Mouse (Mus musculus) heart, embryonic 12.5 days (tissue): ENCODE results near the gene Unc45b. TPM values are rescaled to one million over a fixed set of nuclear protein-coding genes. Genes with fewer than 3 reads are reported as not detected.
A peak's percentile ranks its signal among the peaks of the same experiment; 100 is the strongest.

ENCODE experiments used
- ATAC-seq: fragments of 200-750 bp; cut with Nextera tagmentation; 2 replicates; pipeline ENCODE4 v1.8.0; 2017; ENCODE audit warnings: moderate TSS enrichment, moderate library complexity; ENCODE audit not compliant: insufficient number of reproducible peaks, low FRiP score
- H3K27ac ChIP-seq: fragments of 300-500 bp; sonication (generic); 2 replicates; pipeline ENCODE4 v1.5.1; 2016; ENCODE audit warnings: mild to moderate bottlenecking, moderate library complexity; ENCODE audit not compliant: poor library complexity, severe bottlenecking
- H3K27me3 ChIP-seq: fragments of 300-500 bp; sonication (generic); replicated peaks from 2 replicates; pipeline ENCODE4 v1.6.1; 2016; ENCODE audit warnings: mild to moderate bottlenecking, moderate library complexity
- H3K36me3 ChIP-seq: fragments of 300-500 bp; sonication (generic); 2 replicates; pipeline ENCODE4 v1.6.1; 2016; ENCODE audit warnings: mild to moderate bottlenecking, moderate library complexity
- H3K4me1 ChIP-seq: fragments of 300-500 bp; sonication (generic); replicated peaks from 2 replicates; pipeline ENCODE4 v1.6.1; 2016; ENCODE audit warnings: mild to moderate bottlenecking
- H3K4me2 ChIP-seq: fragments of 300-500 bp; sonication (generic); 2 replicates; pipeline ENCODE4 v1.6.1; 2016; ENCODE audit warnings: mild to moderate bottlenecking, moderate library complexity
- H3K4me3 ChIP-seq: fragments of 300-500 bp; sonication (generic); 2 replicates; pipeline ENCODE4 v1.5.1; 2016; ENCODE audit warnings: mild to moderate bottlenecking
- H3K9ac ChIP-seq: fragments of 300-500 bp; sonication (generic); 2 replicates; pipeline ENCODE4 v1.6.1; 2016; ENCODE audit warnings: mild to moderate bottlenecking, moderate library complexity
- H3K9me3 ChIP-seq: fragments of 300-500 bp; sonication (generic); replicated peaks from 2 replicates; pipeline ENCODE4 v1.6.1; 2016; ENCODE audit warnings: mild to moderate bottlenecking, moderate library complexity
- WGBS: fragments of 180-500 bp; shearing (Covaris S2); methylation state at CpG from one replicate; pipeline ENCODE4 v1.1.7; 2016; 5-methylcytosine and 5-hydroxymethylcytosine counted together
- polyA plus RNA-seq: library from polyadenylated mRNA; unstranded; fragments of >200 nt; fragmentation: Nextera tagmentation; extraction: Ambion mirVana; gene quantifications from 2 replicates; pipeline ENCODE4 v1.2.1, GENCODE M21; 2016

The Unc45b gene
- polyA plus RNA-seq, 1 experiment from 2014 or later: 199 TPM

GRCm38 (mm10) chr11:82899720-82900119, 10.6 kb upstream of the Unc45b start:
- no peaks in the 10 kb centered on the region for H3K9me3 ChIP-seq
- no peaks in the 10 kb centered on the region for H3K4me1 ChIP-seq
- H3K27me3 ChIP-seq: no peaks in the 10 kb centered on the region
- no peak for ATAC-seq
- peaks cover 66% of the 10 kb centered on the region for H3K36me3 ChIP-seq
- 90% methylated on average over 5 of the region's 5 CpGs for WGBS
- H3K4me2 ChIP-seq: no peak overlapping the region
- no peak overlapping the region for H3K27ac ChIP-seq
- H3K4me3 ChIP-seq: no peak overlapping the region
- H3K9ac ChIP-seq: no peak overlapping the region

- no peak overlapping the region for H3K27ac ChIP-seq
- no peaks in the 10 kb centered on the region for H3K9me3 ChIP-seq
- H3K4me2 ChIP-seq: no peak overlapping the region
- H3K9ac ChIP-seq: no peak overlapping the region
- H3K36me3 ChIP-seq: peaks cover 86% of the 10 kb centered on the region
- no peaks in the 10 kb centered on the region for H3K4me1 ChIP-seq
- WGBS: 95% methylated on average over 20 of the region's 20 CpGs
- no peak overlapping the region for H3K4me3 ChIP-seq
- no peaks in the 10 kb centered on the region for H3K27me3 ChIP-seq
- no peak for ATAC-seq
Observed at GRCm38 (mm10) chr11:82901606-82902310, 8.6 kb upstream of the Unc45b start.

GRCm38 (mm10) chr11:82904952-82905351, 5.4 kb upstream of the Unc45b start:
- Histone ChIP-seq H3K4me1 (peaks cover 16% of the 10 kb centered on the region), H3K9ac (no peak overlapping the region), H3K9me3 (no peaks in the 10 kb centered on the region), H3K36me3 (peaks cover 68% of the 10 kb centered on the region), H3K4me3 (no peak overlapping the region), H3K27ac (no peak overlapping the region), H3K27me3 (no peaks in the 10 kb centered on the region), H3K4me2 (no peak overlapping the region)
- ATAC-seq: no peak
- WGBS: 59% methylated on average over 8 of the region's 8 CpGs

GRCm38 (mm10) chr11:82905816-82906215, 4.5 kb upstream of the Unc45b start:
- no peak overlapping the region for H3K4me3 ChIP-seq
- no peak for ATAC-seq
- no peak overlapping the region for H3K9ac ChIP-seq
- 92% methylated on average over 5 of the region's 5 CpGs for WGBS
- H3K27ac ChIP-seq: no peak overlapping the region
- no peaks in the 10 kb centered on the region for H3K27me3 ChIP-seq
- no peak overlapping the region for H3K4me2 ChIP-seq
- peaks cover 59% of the 10 kb centered on the region for H3K36me3 ChIP-seq
- H3K9me3 ChIP-seq: no peaks in the 10 kb centered on the region
- peaks cover 25% of the 10 kb centered on the region for H3K4me1 ChIP-seq

- Histone ChIP-seq H3K4me1 (peaks cover 37% of the 10 kb centered on the region), H3K27ac (no peak within 1 kb of the TSS), H3K9ac (peak within 1 kb of the TSS; percentile 90), H3K4me2 (peak within 1 kb of the TSS; percentile 81), H3K9me3 (no peaks in the 10 kb centered on the region), H3K27me3 (no peaks in the 10 kb centered on the region), H3K4me3 (peak within 1 kb of the TSS; percentile 90), H3K36me3 (peaks cover 38% of the 10 kb centered on the region)
- WGBS: 1% methylated on average over 73 of the region's 73 CpGs
- peak; percentile 36; the same call in 1 of the 2 replicates for ATAC-seq
Observed at GRCm38 (mm10) chr11:82907651-82908607, 2.4 kb upstream of the Unc45b start, which contains the start of gene Nle1. TSS of gene Nle1 (minus strand) at chr11:82908411.

GRCm38 (mm10) chr11:82908608-82908989, 1.8 kb upstream of the Unc45b start:
- Histone ChIP-seq H3K4me1 (peaks cover 44% of the 10 kb centered on the region), H3K27ac (no peak overlapping the region), H3K9ac (peak overlapping the region; percentile 47), H3K4me2 (peak overlapping the region; percentile 81), H3K36me3 (peaks cover 34% of the 10 kb centered on the region), H3K4me3 (peak overlapping the region; percentile 90), H3K27me3 (no peaks in the 10 kb centered on the region), H3K9me3 (no peaks in the 10 kb centered on the region)
- no peak for ATAC-seq
- WGBS: 58% methylated on average over 10 of the region's 10 CpGs

- H3K27ac ChIP-seq: peak overlapping the region; percentile 99
- no peaks in the 10 kb centered on the region for H3K9me3 ChIP-seq
- no peaks in the 10 kb centered on the region for H3K27me3 ChIP-seq
- ATAC-seq: peak; percentile 81
- peak overlapping the region; percentile 61 for H3K4me3 ChIP-seq
- H3K4me2 ChIP-seq: peak overlapping the region; percentile 85
- peak overlapping the region; percentile 87 for H3K9ac ChIP-seq
- H3K36me3 ChIP-seq: peaks cover 18% of the 10 kb centered on the region
- peaks cover 61% of the 10 kb centered on the region for H3K4me1 ChIP-seq
- WGBS: 16% methylated on average over 11 of the region's 11 CpGs
Observed at GRCm38 (mm10) chr11:82910679-82911389, 484 bp downstream of the Unc45b start.

GRCm38 (mm10) chr11:82914711-82915352, 4.5 kb downstream of the Unc45b start:
- WGBS: 8% methylated on average over 16 of the region's 16 CpGs
- ATAC-seq: no peak
- no peak overlapping the region; the same call in 1 of the 2 replicates for H3K27ac ChIP-seq

GRCm38 (mm10) chr11:82920768-82921167, 10.4 kb downstream of the Unc45b start:
- no peaks in the 10 kb centered on the region for H3K9me3 ChIP-seq
- H3K27ac ChIP-seq: no peak overlapping the region
- H3K4me3 ChIP-seq: no peak overlapping the region
- H3K27me3 ChIP-seq: no peaks in the 10 kb centered on the region
- H3K9ac ChIP-seq: no peak overlapping the region
- H3K4me2 ChIP-seq: no peak overlapping the region
- peaks cover 10% of the 10 kb centered on the region for H3K4me1 ChIP-seq
- ATAC-seq: no peak
- H3K36me3 ChIP-seq: peaks cover 86% of the 10 kb centered on the region
- 44% methylated on average over 10 of the region's 10 CpGs for WGBS

More at GRCm38 (mm10) chr11:82914711-82915352, 4.5 kb downstream of the Unc45b start:
- H3K9ac ChIP-seq: no peak overlapping the region
- peak overlapping the region; percentile 30 for H3K4me3 ChIP-seq
- no peaks in the 10 kb centered on the region for H3K27me3 ChIP-seq
- H3K4me1 ChIP-seq: peaks cover 45% of the 10 kb centered on the region
- H3K36me3 ChIP-seq: peaks cover 43% of the 10 kb centered on the region
- H3K9me3 ChIP-seq: no peaks in the 10 kb centered on the region
- H3K4me2 ChIP-seq: peak overlapping the region; percentile 85

GRCm38 (mm10) chr11:82921691-82922090, 11.3 kb downstream of the Unc45b start:
- H3K27me3 ChIP-seq: no peaks in the 10 kb centered on the region
- H3K9ac ChIP-seq: no peak overlapping the region
- H3K4me1 ChIP-seq: peaks cover 14% of the 10 kb centered on the region
- H3K4me2 ChIP-seq: no peak overlapping the region
- H3K27ac ChIP-seq: no peak overlapping the region
- H3K36me3 ChIP-seq: peaks cover 91% of the 10 kb centered on the region
- WGBS: 67% methylated on average over 4 of the region's 4 CpGs
- H3K4me3 ChIP-seq: no peak overlapping the region
- no peak for ATAC-seq
- H3K9me3 ChIP-seq: no peaks in the 10 kb centered on the region
